Mouse (Mus musculus) natural killer cell, adult 2 months (primary cell): Measurements from ENCODE around the gene 5031439G07Rik.

ENCODE experiments used
- DNase-seq, 2 experiments: peaks; one replicate each; pipeline ENCODE4 v3.0.0; 2022; ENCODE audit warnings: low spot score in 2 of 2

The 5031439G07Rik gene

GRCm38 (mm10) chr15:84957851-84958250 lies 30.5 kb downstream of the 5031439G07Rik start:
- DNase-seq = no peak

DNA sequence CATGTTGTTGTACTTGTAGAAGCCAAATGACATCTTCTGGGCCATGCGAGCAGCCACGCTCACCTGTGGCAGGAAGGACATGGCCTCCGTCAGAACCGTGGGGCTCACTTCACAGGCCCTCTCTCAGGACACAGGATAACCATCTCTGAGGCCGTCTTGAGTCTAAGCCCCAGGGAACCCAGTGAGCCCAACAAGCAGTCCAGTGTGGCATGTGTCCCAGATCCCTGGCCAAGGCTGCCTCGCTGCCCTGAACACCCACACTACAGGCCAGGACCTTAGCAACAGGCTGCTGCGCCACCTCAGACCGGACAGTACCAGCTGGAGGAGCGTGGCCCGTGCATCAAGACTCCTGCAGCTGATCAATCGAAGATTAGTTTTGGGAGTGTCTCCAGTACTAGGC lies 35.1 kb downstream of the 5031439G07Rik start:
- no peak for DNase-seq

- DNase-seq = no peak
Observed at GRCm38 (mm10) chr15:84950053-84950452, 38.3 kb downstream of the 5031439G07Rik start.

- no peak for DNase-seq
Observed at GRCm38 (mm10) chr15:84948990-84949389, 39.4 kb downstream of the 5031439G07Rik start.

DNA sequence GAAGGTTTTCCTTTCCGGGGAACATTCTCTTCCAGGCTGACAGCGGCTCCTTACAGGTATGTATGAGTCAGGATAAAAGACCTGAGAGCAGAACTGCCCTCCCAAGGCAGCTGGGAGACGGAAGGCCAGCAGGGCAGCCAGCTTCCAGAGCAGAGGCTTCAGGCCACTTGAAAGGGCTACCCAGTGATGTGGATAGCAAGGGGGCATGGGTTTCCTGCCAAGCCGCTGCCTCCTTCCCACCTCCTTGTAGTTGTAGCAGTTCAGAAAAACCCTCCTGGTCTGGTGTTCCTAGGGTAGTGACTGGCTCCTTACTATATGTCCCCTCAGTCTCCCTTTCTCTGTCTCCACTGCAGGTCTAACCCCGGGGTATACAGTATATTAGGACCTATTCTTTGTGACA lies 44.0 kb downstream of the 5031439G07Rik start:
- no peak for DNase-seq

- DNase-seq = no peak
Observed at GRCm38 (mm10) chr15:84942647-84943285, 45.6 kb downstream of the 5031439G07Rik start.

DNA sequence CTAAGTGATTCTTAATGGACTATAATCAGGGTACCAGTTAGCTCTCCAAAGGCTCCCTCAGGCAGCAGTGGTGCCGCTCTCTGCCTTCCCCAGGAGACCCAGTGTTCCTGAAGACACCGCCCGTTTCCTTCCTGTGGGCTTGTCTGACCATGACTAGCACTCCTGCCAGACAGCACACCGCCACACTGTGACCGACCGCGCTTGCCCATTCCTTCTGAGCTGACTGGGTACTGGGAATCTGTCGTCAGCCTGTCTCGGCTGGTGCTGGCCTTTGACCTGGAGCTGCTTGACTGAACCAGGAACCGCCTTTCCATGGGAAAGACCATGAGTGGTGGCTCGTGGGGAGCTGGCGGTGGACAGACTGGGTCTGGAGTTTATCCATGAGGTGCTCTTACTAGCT lies 48.2 kb downstream of the 5031439G07Rik start:
- DNase-seq = no peak

DNA sequence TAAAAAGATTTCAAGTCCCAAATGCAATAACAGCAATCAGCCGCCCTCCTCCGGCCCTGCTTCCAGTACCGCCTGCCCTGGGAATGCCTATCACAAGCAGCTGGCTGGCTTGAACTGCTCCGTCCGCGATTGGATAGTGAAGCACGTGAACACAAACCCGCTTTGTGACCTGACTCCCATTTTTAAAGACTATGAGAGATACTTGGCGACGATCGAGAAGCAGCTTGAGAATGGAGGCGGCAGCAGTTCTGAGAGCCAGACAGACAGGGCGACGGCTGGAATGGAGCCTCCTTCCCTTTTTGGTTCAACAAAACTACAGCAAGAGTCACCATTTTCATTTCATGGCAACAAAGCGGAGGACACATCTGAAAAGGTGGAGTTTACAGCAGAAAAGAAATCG lies 53.5 kb downstream of the 5031439G07Rik start:
- DNase-seq = no peak

DNA sequence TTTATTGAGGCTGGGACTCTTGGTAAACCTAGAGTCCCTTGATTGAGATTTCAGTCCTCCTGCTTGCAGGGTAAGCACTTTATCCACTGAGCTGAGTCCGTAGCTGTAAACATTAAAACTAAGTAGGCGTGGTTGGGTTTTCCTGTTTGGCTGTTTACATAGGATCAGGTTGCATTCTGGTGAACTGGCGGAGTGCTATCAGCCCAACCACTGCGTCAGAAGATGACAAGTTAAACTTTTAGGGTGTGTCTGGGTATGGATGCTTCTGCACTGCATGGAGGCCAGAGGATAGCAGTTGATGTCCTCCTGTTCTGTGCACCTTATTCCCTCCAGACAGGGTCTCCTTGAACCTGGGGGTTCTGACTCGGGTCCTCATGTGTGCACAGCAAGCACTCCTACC lies 56.0 kb downstream of the 5031439G07Rik start:
- no peak for DNase-seq

GRCm38 (mm10) chr15:84925495-84926018 lies 62.8 kb downstream of the 5031439G07Rik start:
- DNase-seq = no peak

DNA sequence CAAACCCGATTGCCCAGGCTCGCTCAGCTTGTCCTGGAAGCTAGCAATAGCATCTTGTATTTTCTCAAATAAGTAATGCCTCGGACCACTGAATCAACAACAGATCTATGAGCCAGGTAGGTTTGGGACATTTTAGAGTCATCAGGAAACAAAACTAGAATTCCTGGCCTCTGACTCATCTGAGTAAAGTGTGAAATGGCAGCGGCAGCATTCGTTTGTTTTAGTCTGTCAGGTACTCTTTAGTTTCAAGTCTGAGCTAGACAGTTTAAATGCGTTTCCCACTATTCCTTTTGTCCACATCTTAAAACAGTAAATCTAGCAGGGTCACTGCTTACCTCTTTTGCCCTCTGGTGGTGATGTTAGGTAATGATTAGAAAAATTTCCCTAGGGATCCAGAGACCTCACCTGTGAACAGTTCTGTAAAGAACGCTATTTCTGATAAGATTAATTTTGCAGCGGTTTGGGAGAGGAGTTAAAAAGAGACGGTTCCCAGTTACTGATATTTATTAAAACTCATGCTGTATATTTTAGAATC lies 63.5 kb downstream of the 5031439G07Rik start:
- DNase-seq = peak; percentile 10 to 11

DNA sequence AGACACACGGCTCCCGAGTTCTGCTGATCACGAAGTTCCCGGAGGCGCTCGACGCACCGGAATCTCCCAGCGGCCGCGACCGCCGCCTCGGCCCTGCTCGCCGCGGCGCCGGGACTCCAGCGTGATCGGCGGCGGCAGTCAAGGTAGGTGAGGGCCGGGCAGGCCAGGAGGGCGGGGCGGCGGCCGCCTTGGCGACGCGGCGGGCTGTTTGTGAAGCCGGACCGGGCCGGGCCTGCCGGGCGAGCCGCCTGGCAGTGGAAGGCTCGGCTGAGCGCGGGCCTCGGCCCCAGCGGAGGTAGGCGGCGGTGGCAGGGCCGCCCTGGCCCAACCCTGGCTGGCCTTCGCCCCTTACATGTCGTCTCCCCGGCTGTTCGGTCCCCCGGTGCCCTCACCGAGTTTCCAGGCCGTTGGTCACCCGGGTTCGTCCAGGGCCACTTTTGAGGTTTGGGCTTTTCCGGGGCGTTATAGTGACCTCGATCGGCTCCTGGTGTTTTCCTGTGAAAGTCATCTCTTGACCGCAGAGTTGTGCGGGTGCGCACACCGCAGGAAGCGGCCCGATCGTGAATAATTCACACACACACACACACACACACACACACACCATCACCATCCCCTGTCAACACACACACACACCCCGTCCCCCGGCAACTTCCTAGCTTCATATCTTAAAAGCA lies 64.7 kb downstream of the 5031439G07Rik start:
- peak; percentile 44 to 59 for DNase-seq

GRCm38 (mm10) chr15:84922884-84923507 lies 65.4 kb downstream of the 5031439G07Rik start, which contains the start of gene Nup50:
TSS of gene Nup50 (plus strand) at chr15:84923411.
- DNase-seq = peak; percentile 98

DNA sequence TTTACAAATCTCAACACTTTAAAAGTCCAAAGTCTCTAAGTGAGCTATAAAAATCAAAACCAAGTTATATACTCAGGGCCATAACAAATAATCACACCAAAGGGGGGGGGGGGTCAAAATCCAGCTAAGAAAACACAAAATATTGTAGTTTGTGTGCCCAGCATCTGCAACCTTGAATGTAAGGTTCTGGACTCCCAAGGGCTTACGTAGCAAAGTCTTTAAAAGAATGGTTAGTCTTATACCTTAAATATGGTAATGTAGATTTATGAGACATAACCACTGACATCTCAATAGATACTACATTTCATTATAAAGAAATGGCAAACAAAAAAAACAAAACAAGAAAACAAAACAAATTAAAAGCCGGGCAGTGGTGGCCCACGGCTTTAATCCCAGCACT lies 68.4 kb downstream of the 5031439G07Rik start, which contains the start of gene Gm29666:
Gene Gm29666, minus strand, starts transcription at position 101 of the 400 bp plus-strand sequence.
- DNase-seq = no peak

GRCm38 (mm10) chr15:84913201-84913600 lies 75.2 kb downstream of the 5031439G07Rik start:
- DNase-seq = no peak

DNA sequence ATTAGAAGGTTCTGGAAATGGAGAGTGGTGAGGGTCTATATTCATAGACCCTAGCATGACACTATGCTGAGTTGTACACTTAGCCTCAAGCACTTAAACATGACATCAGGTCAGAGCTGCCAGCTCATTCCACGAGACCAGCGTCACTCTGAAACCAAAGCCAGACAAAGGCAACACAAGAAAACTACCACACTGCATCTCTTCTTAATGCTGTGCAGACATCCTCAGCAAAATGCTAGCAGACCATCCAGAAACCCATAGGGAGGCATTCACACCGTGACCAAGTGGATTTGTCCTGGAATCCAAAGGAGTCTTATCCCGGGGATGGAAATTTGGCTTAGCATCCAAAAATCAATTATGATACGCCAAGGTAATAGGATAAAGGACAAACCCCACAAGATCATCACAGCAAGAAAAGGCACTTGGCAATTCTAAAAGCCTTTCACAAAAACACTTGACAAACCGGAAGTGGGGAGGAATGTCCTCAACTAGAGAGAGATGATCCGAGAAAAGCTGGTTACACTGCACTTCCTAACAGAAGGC lies 84.4 kb downstream of the 5031439G07Rik start:
- no peak for DNase-seq

GRCm38 (mm10) chr15:84898077-84898476 lies 90.3 kb downstream of the 5031439G07Rik start:
- DNase-seq = no peak

DNA sequence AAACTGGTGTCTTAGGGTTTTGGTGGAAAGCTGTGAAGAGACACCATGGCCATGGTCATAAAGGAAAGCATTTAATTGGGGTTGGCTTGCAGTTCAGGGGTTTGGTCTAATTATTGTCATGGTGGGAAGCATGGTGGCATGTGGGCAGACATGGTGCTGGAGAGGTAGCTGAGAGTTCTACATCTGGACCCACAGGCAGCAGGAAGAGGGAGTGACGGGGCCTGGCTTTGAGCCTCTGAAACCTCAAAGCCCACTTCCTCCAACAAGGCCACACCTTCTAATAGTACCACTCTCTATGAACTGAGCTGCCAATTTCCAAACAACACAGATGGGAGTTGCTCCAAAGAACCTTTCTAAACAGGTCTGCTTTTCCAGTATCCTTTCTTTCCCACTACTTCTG lies 91.7 kb downstream of the 5031439G07Rik start:
- peak; percentile 42 to 71 for DNase-seq

DNA sequence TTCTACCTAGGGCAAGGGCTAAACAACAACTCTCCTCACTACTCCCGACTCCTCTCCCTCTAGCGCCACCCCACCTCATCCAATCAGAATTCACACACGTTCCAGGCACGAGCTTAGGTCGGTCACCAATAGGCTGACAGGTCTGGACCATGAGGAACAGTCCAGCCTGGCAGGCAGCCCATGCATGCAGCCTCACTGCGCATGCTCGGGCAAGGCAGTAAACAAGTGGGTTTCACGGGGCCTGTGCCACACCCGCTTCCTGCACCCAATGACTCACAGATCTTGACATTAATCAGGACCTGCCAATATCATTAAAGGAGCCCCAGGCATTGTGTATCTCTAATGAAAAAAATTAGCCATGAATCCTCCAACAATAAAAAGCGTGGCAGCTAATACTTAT lies 92.1 kb downstream of the 5031439G07Rik start:
- DNase-seq = peak; percentile 60 to 81
